Mouse (Mus musculus) G1E (cell line): ENCODE measurements around the gene Lrp4.

Experiments
- CTCF ChIP-seq: IDR thresholded peaks from 2 replicates; pipeline ENCODE4 v1.5.1; 2012; ENCODE audit warnings: low read depth, low read length, inconsistent platforms, mixed read lengths
- GATA1 ChIP-seq: IDR thresholded peaks from 2 replicates; pipeline ENCODE4 v1.6.1; 2012; ENCODE audit warnings: borderline replicate concordance, low read length, inconsistent platforms, mixed read lengths
- POLR2AphosphoS5 ChIP-seq: IDR thresholded peaks from 2 replicates; pipeline ENCODE4 v1.6.1; 2012; ENCODE audit warnings: low read depth, low read length, inconsistent platforms; ENCODE audit not compliant: insufficient replicate concordance
- TAL1 ChIP-seq: conservative IDR thresholded peaks from 2 replicates; pipeline ENCODE4 v1.6.1; 2012; ENCODE audit warnings: low read depth, low read length, inconsistent platforms, mixed read lengths

DNA sequence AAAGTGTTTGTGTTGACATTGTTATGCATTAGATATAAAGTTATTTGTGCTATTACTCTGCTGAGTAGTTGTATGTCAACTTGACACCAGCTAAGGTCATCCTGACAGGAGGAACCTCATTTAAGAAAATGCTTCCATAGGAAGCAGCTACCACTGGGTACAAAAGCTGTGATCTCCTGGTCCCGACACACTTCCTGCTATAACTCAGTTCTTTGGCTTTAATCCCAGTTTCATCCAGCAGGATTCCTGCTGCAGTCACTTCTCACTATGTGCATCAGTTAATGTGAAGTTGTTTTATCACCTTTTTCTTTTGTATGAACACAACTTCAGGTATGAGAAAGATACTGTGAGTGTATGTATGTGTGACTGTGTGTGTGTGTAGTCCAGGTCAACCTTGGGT is 15.1 kb upstream of the Lrp4 start:
- TF ChIP-seq CTCF, result no peak
- TF ChIP-seq GATA1, result no peak
- no peak for TF ChIP-seq TAL1
- TF ChIP-seq POLR2AphosphoS5, result no peak
